18 mouse cellular contexts compared by ENCODE assay signal in genomic region chr19:24312046-24312445, GRCm38 (mm10). TPM values are rescaled to one million over a fixed set of nuclear protein-coding genes. Genes with fewer than 3 reads are reported as not detected.
DNase-seq lines count a peak whose midpoint lies in the region; ATAC-seq lines count a peak whose summit lies in the region.
"Had no signal": no experiment of that assay in that cellular context is flagged by ENCODE, and none has a peak within 500 bp of the region (broad histone marks: within the 10 kb centered on the region; RNA-seq: fewer than 3 reads in every experiment).

No protein-coding gene starts in this region.

- H3K4me2 ChIP-seq in heart, embryonic 12.5 days, result no peak overlapping the region
- H3K4me2 ChIP-seq in midbrain, embryonic 11.5 days, result no peak overlapping the region
- no peak overlapping the region for H3K4me2 ChIP-seq in midbrain, embryonic 13.5 days (replicated peaks)
- H3K4me2 ChIP-seq: embryonic facial prominence, embryonic 12.5 days; forebrain, embryonic 15.5 days; hindbrain, embryonic 13.5 days had no signal

- intact Hi-C loops in heart, postnatal 10 days (cut with DNase I), result no loop called here

- H3K9ac ChIP-seq in heart, embryonic 12.5 days, result no peak overlapping the region
- H3K9ac ChIP-seq in midbrain, embryonic 11.5 days (ENCODE audit: low read length), result no peak overlapping the region
- no peak overlapping the region for H3K9ac ChIP-seq in midbrain, embryonic 13.5 days (replicated peaks)
- H3K9ac ChIP-seq: embryonic facial prominence, embryonic 12.5 days; forebrain, embryonic 15.5 days; hindbrain, embryonic 13.5 days had no signal

- WGBS in heart, embryonic 12.5 days, result 58% methylated on average over 5 of the region's 5 CpGs
- WGBS in midbrain, embryonic 11.5 days, result 83% methylated on average over 5 of the region's 5 CpGs
- 88% methylated on average over 5 of the region's 5 CpGs for WGBS in midbrain, embryonic 13.5 days

- no peaks in the 10 kb centered on the region for H3K9me3 ChIP-seq in heart, embryonic 12.5 days (replicated peaks)
- no peaks in the 10 kb centered on the region for H3K9me3 ChIP-seq in midbrain, embryonic 11.5 days (ENCODE audit: control insufficient read depth, low read length)
- H3K9me3 ChIP-seq in midbrain, embryonic 13.5 days, result no peaks in the 10 kb centered on the region
- H3K9me3 ChIP-seq: embryonic facial prominence, embryonic 12.5 days; forebrain, embryonic 15.5 days; hindbrain, embryonic 13.5 days had no signal

- no peak for ATAC-seq in heart, embryonic 12.5 days (ENCODE audit: insufficient number of reproducible peaks, low FRiP score)
- ATAC-seq in midbrain, embryonic 11.5 days (ENCODE audit: low FRiP score), result no peak
- ATAC-seq in midbrain, embryonic 13.5 days, result no peak
- ATAC-seq: activated CD4-positive, CD25-positive, alpha-beta regulatory T cell, adult 4 months; Patski had no signal

- H3K27ac ChIP-seq in heart, embryonic 12.5 days (ENCODE audit: poor library complexity, severe bottlenecking), result peak overlapping the region; percentile 60; the same call in 1 of the 2 replicates
- no peak overlapping the region for H3K27ac ChIP-seq in midbrain, embryonic 11.5 days (ENCODE audit: low read depth, low read length)
- no peak overlapping the region for H3K27ac ChIP-seq in midbrain, embryonic 13.5 days
- H3K27ac ChIP-seq: embryonic facial prominence, embryonic 12.5 days; forebrain, embryonic 15.5 days; hindbrain, embryonic 13.5 days; hindbrain, postnatal 0 days had no signal

- H3K36me3 ChIP-seq in heart, embryonic 12.5 days, result 0 out of 2 replicates have a peak, but pooled peaks cover 2% of the 10 kb centered on the region
- H3K36me3 ChIP-seq in midbrain, embryonic 11.5 days (ENCODE audit: control insufficient read depth, insufficient read depth, low read length), result no peaks in the 10 kb centered on the region
- no peaks in the 10 kb centered on the region for H3K36me3 ChIP-seq in midbrain, embryonic 13.5 days
- H3K36me3 ChIP-seq: embryonic facial prominence, embryonic 12.5 days; forebrain, embryonic 15.5 days; hindbrain, embryonic 13.5 days had no signal

- H3K27me3 ChIP-seq in heart, embryonic 12.5 days (replicated peaks), result no peaks in the 10 kb centered on the region
- no peaks in the 10 kb centered on the region for H3K27me3 ChIP-seq in midbrain, embryonic 11.5 days (ENCODE audit: control insufficient read depth, insufficient read depth, low read length)
- peaks cover 13% of the 10 kb centered on the region; the same call in 1 of the 2 replicates for H3K27me3 ChIP-seq in midbrain, embryonic 13.5 days
- H3K27me3 ChIP-seq: CH12.LX; embryonic facial prominence, embryonic 12.5 days; forebrain, embryonic 15.5 days; Patski had no signal

- peak; percentile 83 for DNase-seq in heart, adult 11 months
- DNase-seq in heart, adult 9 months (ENCODE audit: low spot score in 2 of 2), result no peak
- DNase-seq in heart, postnatal 10 days, result no peak
- peak; percentile 75 for DNase-seq in midbrain, embryonic 11.5 days (ENCODE audit: low spot score, missing footprints)
- no peak for DNase-seq in left cerebral cortex, adult 11 months (ENCODE audit: low spot score)
- DNase-seq: adrenal gland, postnatal 14 days; gastrocnemius, postnatal 36 days; kidney, adult 11 months; kidney, adult 9 months had no signal

- peaks cover 46% of the 10 kb centered on the region for H3K4me1 ChIP-seq in heart, embryonic 12.5 days (replicated peaks)
- H3K4me1 ChIP-seq in midbrain, embryonic 11.5 days (ENCODE audit: control insufficient read depth, insufficient read depth, low read length), result peaks cover 18% of the 10 kb centered on the region
- H3K4me1 ChIP-seq in midbrain, embryonic 13.5 days (replicated peaks), result peaks cover 31% of the 10 kb centered on the region

- H3K4me3 ChIP-seq in heart, embryonic 12.5 days, result no peak overlapping the region
- no peak overlapping the region for H3K4me3 ChIP-seq in midbrain, embryonic 11.5 days (ENCODE audit: low read depth, low read length)
- H3K4me3 ChIP-seq in midbrain, embryonic 13.5 days (replicated peaks), result no peak overlapping the region
- H3K4me3 ChIP-seq: embryonic facial prominence, embryonic 12.5 days; forebrain, embryonic 15.5 days; hindbrain, embryonic 13.5 days had no signal

RNA-seq across cellular contexts. Expression of gene Fxn, which starts 31.6 kb away (rescaled TPM):
- polyA plus RNA-seq in heart, embryonic 12.5 days (2016; fragmentation: Nextera tagmentation; extraction: Ambion mirVana), result 59.6 and 61.2 TPM in 2 replicates
- total RNA-seq in heart, postnatal 10 days (2021), result 10 to 100 TPM; 30.9 to 31.3 TPM
- 46.8 and 47.6 TPM in 2 replicates for polyA plus RNA-seq in midbrain, embryonic 11.5 days (2014; fragmentation: Nextera tagmentation; extraction: Ambion mirVana)
- polyA plus RNA-seq in midbrain, embryonic 13.5 days (2015; fragmentation: Nextera tagmentation; extraction: Ambion mirVana), result 40.1 and 41.4 TPM in 2 replicates

Comparison
In these comparisons a context has a peak if more than half of its experiments do, and no peak if none do; other contexts are left out.
1. DNase-seq: peak in heart, adult 11 months (single experiment) and midbrain, embryonic 11.5 days (single experiment); none in heart, adult 9 months (0 of 2), heart, postnatal 10 days (0 of 2) and left cerebral cortex, adult 11 months (single experiment).